Comparison of ENCODE assay signal across 17 mouse cellular contexts in the genomic region with DNA sequence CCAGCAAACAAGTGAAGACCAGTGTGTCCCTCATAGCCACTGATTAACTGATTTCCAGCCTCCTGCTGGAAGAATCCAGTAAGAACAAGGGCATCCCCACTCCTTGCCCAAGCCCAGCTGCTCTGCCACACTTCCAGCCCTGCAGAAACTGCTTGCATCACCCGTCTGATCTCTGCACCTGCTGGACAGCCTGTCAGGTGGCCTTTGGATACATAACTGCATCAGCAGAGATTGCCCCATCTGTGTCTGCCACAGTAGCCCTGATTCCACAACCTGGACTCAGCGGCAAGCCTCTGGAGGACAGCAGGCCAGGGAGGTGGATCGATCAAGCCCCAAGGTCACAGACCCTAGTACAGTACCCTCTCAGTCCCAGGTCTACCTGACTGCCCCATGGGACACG. TPM values are rescaled to one million over a fixed set of nuclear protein-coding genes. Genes with fewer than 3 reads are reported as not detected.
A peak's percentile ranks its signal among the peaks of the same experiment; 100 is the strongest.
DNase-seq lines count a peak whose midpoint lies in the region; ATAC-seq and TF ChIP-seq lines count a peak whose summit lies in the region.
"Had no signal": no experiment of that assay in that cellular context is flagged by ENCODE, and none has a peak within 500 bp of the region (broad histone marks: within the 10 kb centered on the region; RNA-seq: fewer than 3 reads in every experiment).

No protein-coding gene starts in this region.

- H3K4me2 ChIP-seq in forebrain, embryonic 11.5 days (ENCODE audit: low read depth, low read length, severe bottlenecking): no peak overlapping the region
- no peak overlapping the region for H3K4me2 ChIP-seq in forebrain, embryonic 15.5 days (replicated peaks)
- no peak overlapping the region for H3K4me2 ChIP-seq in liver, embryonic 11.5 days
- H3K4me2 ChIP-seq in stomach, postnatal 0 days (replicated peaks; ENCODE audit: low read depth): no peak overlapping the region
- H3K4me2 ChIP-seq: lung, embryonic 15.5 days; neural tube, embryonic 15.5 days had no signal

- H3K4me3 ChIP-seq in forebrain, embryonic 11.5 days (ENCODE audit: low read depth, low read length): no peak overlapping the region
- no peak overlapping the region for H3K4me3 ChIP-seq in forebrain, embryonic 15.5 days
- no peak overlapping the region for H3K4me3 ChIP-seq in layer of hippocampus, adult 2 months
- no peak overlapping the region for H3K4me3 ChIP-seq in liver, embryonic 11.5 days (ENCODE audit: low read depth, low read length)
- no peak overlapping the region for H3K4me3 ChIP-seq in stomach, postnatal 0 days (ENCODE audit: low read depth, low read length)
- H3K4me3 ChIP-seq: erythroblast, embryonic 14.5 days; heart, embryonic 10.5 days; limb, embryonic 10.5 days; lung, embryonic 15.5 days; megakaryocyte, embryonic 14.5 days; neural tube, embryonic 15.5 days had no signal

- WGBS in forebrain, embryonic 11.5 days: 85% methylated on average over 4 of the region's 4 CpGs
- WGBS in forebrain, embryonic 15.5 days: 85% methylated on average over 4 of the region's 4 CpGs
- 83% methylated on average over 4 of the region's 4 CpGs for WGBS in liver, embryonic 11.5 days
- WGBS in stomach, postnatal 0 days: 77% methylated on average over 4 of the region's 4 CpGs

- H3K4me1 ChIP-seq in forebrain, embryonic 11.5 days (replicated peaks; ENCODE audit: control insufficient read depth, insufficient read depth, low read length): no peaks in the 10 kb centered on the region
- H3K4me1 ChIP-seq in forebrain, embryonic 15.5 days: no peaks in the 10 kb centered on the region
- no peaks in the 10 kb centered on the region; the same call in 1 of the 2 replicates for H3K4me1 ChIP-seq in liver, embryonic 11.5 days (replicated peaks; ENCODE audit: control insufficient read depth, insufficient read depth, low read length)
- peaks cover 2% of the 10 kb centered on the region; the same call in 1 of the 2 replicates for H3K4me1 ChIP-seq in stomach, postnatal 0 days (replicated peaks; ENCODE audit: control insufficient read depth, insufficient read depth)
- H3K4me1 ChIP-seq: heart, embryonic 10.5 days had no signal

- intact Hi-C loops in left cerebral cortex, postnatal 25 days (cut with DNase I): no loop called here

- ATAC-seq in forebrain, embryonic 11.5 days (replicated peaks; ENCODE audit: low FRiP score): no peak
- no peak for ATAC-seq in forebrain, embryonic 15.5 days (replicated peaks)
- ATAC-seq in liver, embryonic 11.5 days (replicated peaks; ENCODE audit: low FRiP score): peak; percentile 49
- peak; percentile 25; the same call in 1 of the 2 replicates for ATAC-seq in stomach, postnatal 0 days (ENCODE audit: low FRiP score, low TSS enrichment)

- no peak overlapping the region for H3K27ac ChIP-seq in forebrain, embryonic 11.5 days (ENCODE audit: low read depth, low read length)
- no peak overlapping the region for H3K27ac ChIP-seq in forebrain, embryonic 15.5 days (replicated peaks)
- H3K27ac ChIP-seq in layer of hippocampus, adult 2 months: no peak overlapping the region
- H3K27ac ChIP-seq in liver, embryonic 11.5 days (ENCODE audit: low read depth, low read length): no peak overlapping the region
- no peak overlapping the region for H3K27ac ChIP-seq in stomach, postnatal 0 days (replicated peaks)
- H3K27ac ChIP-seq: heart, embryonic 10.5 days; limb, embryonic 10.5 days; lung, embryonic 15.5 days; neural tube, embryonic 15.5 days had no signal

- H3K9me3 ChIP-seq in forebrain, embryonic 11.5 days (ENCODE audit: control insufficient read depth, low read length): no peaks in the 10 kb centered on the region
- no peaks in the 10 kb centered on the region for H3K9me3 ChIP-seq in forebrain, embryonic 15.5 days
- no peaks in the 10 kb centered on the region for H3K9me3 ChIP-seq in liver, embryonic 11.5 days (ENCODE audit: control insufficient read depth, low read length)
- no peaks in the 10 kb centered on the region for H3K9me3 ChIP-seq in stomach, postnatal 0 days (ENCODE audit: control insufficient read depth, low read length)
- H3K9me3 ChIP-seq: heart, embryonic 10.5 days; limb, embryonic 10.5 days; lung, embryonic 15.5 days; megakaryocyte, embryonic 14.5 days; neural tube, embryonic 15.5 days had no signal

- peak; percentile 18; the same call in 1 of the 2 replicates for TF ChIP-seq CTCF in layer of hippocampus, adult 2 months (conservative IDR thresholded peaks at IDR 0.05)
- TF ChIP-seq CTCF in stomach, postnatal 0 days (IDR thresholded peaks at IDR 0.05; ENCODE audit: low read depth): peak; percentile 34; the same call in 1 of the 2 replicates

- no peak for TF ChIP-seq EP300 in stomach, postnatal 0 days (optimal IDR thresholded peaks at IDR 0.05)

- H3K36me3 ChIP-seq in forebrain, embryonic 11.5 days (ENCODE audit: control insufficient read depth, insufficient read depth, low read length): no peaks in the 10 kb centered on the region
- H3K36me3 ChIP-seq in forebrain, embryonic 15.5 days: peaks cover 4% of the 10 kb centered on the region; the same call in 1 of the 2 replicates
- no peaks in the 10 kb centered on the region for H3K36me3 ChIP-seq in liver, embryonic 11.5 days (ENCODE audit: control insufficient read depth, insufficient read depth, low read length)
- no peaks in the 10 kb centered on the region for H3K36me3 ChIP-seq in stomach, postnatal 0 days (ENCODE audit: control insufficient read depth, insufficient read depth, low read length)
- H3K36me3 ChIP-seq: lung, embryonic 15.5 days; neural tube, embryonic 15.5 days had no signal

- H3K27me3 ChIP-seq in forebrain, embryonic 11.5 days (ENCODE audit: control insufficient read depth, insufficient read depth, low read length): no peaks in the 10 kb centered on the region
- no peaks in the 10 kb centered on the region for H3K27me3 ChIP-seq in forebrain, embryonic 15.5 days
- H3K27me3 ChIP-seq in liver, embryonic 11.5 days (replicated peaks; ENCODE audit: control insufficient read depth, insufficient read depth, low read length): no peaks in the 10 kb centered on the region
- H3K27me3 ChIP-seq in stomach, postnatal 0 days (ENCODE audit: control insufficient read depth, insufficient read depth, low read length): no peaks in the 10 kb centered on the region
- H3K27me3 ChIP-seq: lung, embryonic 15.5 days; megakaryocyte, embryonic 14.5 days; neural tube, embryonic 15.5 days had no signal

- H3K9ac ChIP-seq in forebrain, embryonic 11.5 days (ENCODE audit: low read length): no peak overlapping the region
- no peak overlapping the region for H3K9ac ChIP-seq in forebrain, embryonic 15.5 days (replicated peaks)
- no peak overlapping the region for H3K9ac ChIP-seq in liver, embryonic 11.5 days (ENCODE audit: low read depth, low read length)
- H3K9ac ChIP-seq in stomach, postnatal 0 days (ENCODE audit: low read length): no peak overlapping the region
- H3K9ac ChIP-seq: lung, embryonic 15.5 days; neural tube, embryonic 15.5 days had no signal

- peak; percentile 39 for DNase-seq in forebrain, embryonic 11.5 days (ENCODE audit: low spot score)
- no peak for DNase-seq in layer of hippocampus, adult 2 months (ENCODE audit: low spot score in 2 of 2)
- no peak for DNase-seq in layer of hippocampus, postnatal 36 days
- DNase-seq in liver, embryonic 11.5 days (ENCODE audit: low spot score): no peak
- no peak for DNase-seq in stomach, postnatal 0 days (ENCODE audit: low spot score)
- no peak for DNase-seq in left cerebral cortex, postnatal 25 days (ENCODE audit: low spot score in 2 of 2)
- DNase-seq in cerebellum, adult 18-20 months: no peak
- DNase-seq: cerebellum, postnatal 25 days; gastrocnemius, postnatal 36 days; heart, postnatal 36 days had no signal

RNA-seq across cellular contexts. Expression of gene Tor3a, which starts 16.6 kb away (rescaled TPM):
- polyA plus RNA-seq in forebrain, embryonic 11.5 days (2014; fragmentation: Nextera tagmentation; extraction: Ambion mirVana): 5.2 and 7.8 TPM in 2 replicates
- polyA plus RNA-seq in forebrain, embryonic 15.5 days (2015; fragmentation: Nextera tagmentation; extraction: Ambion mirVana): 3.9 and 4.0 TPM in 2 replicates
- total RNA-seq in layer of hippocampus, adult 2 months (2021): 1 to 10 TPM; 7.1 to 8.2 TPM
- 1 to 10 TPM; 5.9 to 7.1 TPM for total RNA-seq in layer of hippocampus, postnatal 36 days (2021)
- 4.0 and 4.3 TPM in 2 replicates for polyA plus RNA-seq in liver, embryonic 11.5 days (2014; fragmentation: Nextera tagmentation; extraction: Ambion mirVana)
- polyA plus RNA-seq in stomach, postnatal 0 days (2015; fragmentation: Nextera tagmentation; extraction: Ambion mirVana): 16.8 and 17.1 TPM in 2 replicates
- 1 to 10 TPM; 5.4 to 6.4 TPM for total RNA-seq in left cerebral cortex, postnatal 25 days (2021)
- polyA plus RNA-seq: erythroblast, embryonic 14.5 days had no signal

Comparison
In these comparisons a context has a peak if more than half of its experiments do, and no peak if none do; other contexts are left out.
1. ATAC-seq: peak in liver, embryonic 11.5 days (single experiment) and stomach, postnatal 0 days (single experiment); none in forebrain, embryonic 11.5 days (single experiment) and forebrain, embryonic 15.5 days (single experiment).